Mouse (Mus musculus) stomach, embryonic 15.5 days (tissue): Measurements from ENCODE around the gene Ugt1a9. TPM values are rescaled to one million over a fixed set of nuclear protein-coding genes. Genes with fewer than 3 reads are reported as not detected.
"Not testable (repeated sequence)": the region's sequence is repeated elsewhere in the genome, so short reads cannot be mapped to it uniquely, and the experiment has no call there.

Experiments
- ATAC-seq: fragments of 200-750 bp; cut with Nextera tagmentation; 2 replicates; pipeline ENCODE4 v1.8.0; 2017; ENCODE audit warnings: low read depth, moderate number of reproducible peaks, moderate TSS enrichment; ENCODE audit not compliant: insufficient read depth, low FRiP score
- H3K27ac ChIP-seq: fragments of 300-500 bp; sonication (generic); 2 replicates; pipeline ENCODE4 v1.5.1; 2015; ENCODE audit warnings: mild to moderate bottlenecking, inconsistent platforms
- H3K27me3 ChIP-seq: fragments of 300-500 bp; sonication (generic); replicated peaks from 2 replicates; pipeline ENCODE4 v1.6.1; 2015; ENCODE audit warnings: inconsistent platforms
- H3K36me3 ChIP-seq: fragments of 300-500 bp; sonication (generic); 2 replicates; pipeline ENCODE4 v1.6.1; 2015; ENCODE audit warnings: inconsistent platforms
- H3K4me1 ChIP-seq: fragments of 300-500 bp; sonication (generic); 2 replicates; pipeline ENCODE4 v1.6.1; 2015; ENCODE audit warnings: inconsistent platforms
- H3K4me2 ChIP-seq: fragments of 300-500 bp; sonication (generic); 2 replicates; pipeline ENCODE4 v1.6.1; 2015; ENCODE audit warnings: mild to moderate bottlenecking, inconsistent platforms
- H3K4me3 ChIP-seq: fragments of 300-500 bp; sonication (generic); replicated peaks from 2 replicates; pipeline ENCODE4 v1.5.1; 2015; ENCODE audit warnings: inconsistent platforms
- H3K9ac ChIP-seq: fragments of 300-500 bp; sonication (generic); 2 replicates; pipeline ENCODE4 v1.6.1; 2015; ENCODE audit warnings: inconsistent platforms
- H3K9me3 ChIP-seq: fragments of 300-500 bp; sonication (generic); 2 replicates; pipeline ENCODE4 v1.6.1; 2016; ENCODE audit warnings: inconsistent platforms
- WGBS: fragments of 180-500 bp; shearing (Covaris S2); methylation state at CpG from one replicate; pipeline ENCODE4 v1.1.7; 2015; 5-methylcytosine and 5-hydroxymethylcytosine counted together
- polyA plus RNA-seq: library from polyadenylated mRNA; unstranded; fragments of >200 nt; fragmentation: Nextera tagmentation; extraction: Ambion mirVana; gene quantifications from 2 replicates; pipeline ENCODE4 v1.2.1, GENCODE M21; 2015

Gene Ugt1a9
- polyA plus RNA-seq: 1.7 and 1.8 TPM in 2 replicates

GRCm38 (mm10) chr1:88070495-88070894, at the start of gene Ugt1a9:
TSS of gene Ugt1a9 (plus strand) at chr1:88070800.
- no peak within 1 kb of the TSS for H3K27ac ChIP-seq
- no peaks in the 10 kb centered on the region for H3K9me3 ChIP-seq
- H3K27me3 ChIP-seq: no peaks in the 10 kb centered on the region
- H3K4me1 ChIP-seq: no peaks in the 10 kb centered on the region
- H3K4me2 ChIP-seq: no peak within 1 kb of the TSS
- ATAC-seq: no peak
- WGBS: 54% methylated on average over 2 of the region's 2 CpGs
- H3K36me3 ChIP-seq: no peaks in the 10 kb centered on the region
- no peak within 1 kb of the TSS for H3K9ac ChIP-seq
- H3K4me3 ChIP-seq: no peak within 1 kb of the TSS

DNA sequence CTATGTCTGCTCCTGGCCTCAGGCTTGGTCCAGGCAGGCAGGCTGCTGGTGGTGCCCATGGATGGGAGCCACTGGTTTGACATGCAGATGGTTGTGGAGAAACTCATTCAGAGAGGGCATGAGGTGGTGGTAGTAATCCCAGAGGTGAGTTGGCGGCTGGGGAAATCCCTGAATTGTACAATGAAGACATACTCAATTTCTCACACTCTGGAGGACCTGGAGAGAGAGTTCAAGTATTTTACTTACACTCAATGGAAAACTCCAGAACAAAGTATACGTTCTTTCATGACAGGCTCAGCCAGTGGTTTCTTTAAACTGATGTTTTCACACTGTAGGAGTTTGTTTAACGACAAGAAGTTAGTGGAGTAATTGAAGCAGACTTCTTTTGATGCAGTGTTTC, 45.4 kb upstream of the Ugt1a9 start:
- H3K4me2 ChIP-seq, H3K9ac ChIP-seq, H3K4me3 ChIP-seq, H3K27me3 ChIP-seq, H3K4me1 ChIP-seq, H3K27ac ChIP-seq, ATAC-seq, H3K36me3 ChIP-seq, H3K9me3 ChIP-seq: not testable (repeated sequence)
- 68% methylated on average over 3 of the region's 3 CpGs for WGBS

DNA sequence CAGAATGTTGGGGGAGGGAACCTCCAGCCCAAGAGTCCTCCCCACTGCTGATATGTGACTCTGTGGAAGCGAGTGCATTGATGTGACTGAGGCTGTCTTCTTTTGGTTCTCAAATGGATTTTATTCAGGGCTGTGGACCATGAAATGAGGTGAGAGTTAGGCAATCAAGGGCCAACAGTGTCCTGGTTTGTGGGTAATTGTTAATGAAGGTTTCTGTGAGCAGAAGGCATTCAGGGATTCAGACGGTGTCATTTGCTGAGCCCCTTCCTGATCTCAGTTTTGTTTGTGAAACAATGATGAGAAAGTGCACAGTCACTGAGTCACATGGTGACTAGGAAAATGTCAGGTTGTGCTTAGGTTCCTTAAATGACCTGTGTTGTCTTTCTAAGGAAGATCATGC, 27.6 kb upstream of the Ugt1a9 start:
- H3K9ac ChIP-seq, H3K4me3 ChIP-seq, H3K36me3 ChIP-seq, H3K4me1 ChIP-seq, ATAC-seq, H3K4me2 ChIP-seq, H3K27ac ChIP-seq, H3K9me3 ChIP-seq, H3K27me3 ChIP-seq: not testable (repeated sequence)
- 61% methylated on average over 1 of the region's 2 CpGs for WGBS

DNA sequence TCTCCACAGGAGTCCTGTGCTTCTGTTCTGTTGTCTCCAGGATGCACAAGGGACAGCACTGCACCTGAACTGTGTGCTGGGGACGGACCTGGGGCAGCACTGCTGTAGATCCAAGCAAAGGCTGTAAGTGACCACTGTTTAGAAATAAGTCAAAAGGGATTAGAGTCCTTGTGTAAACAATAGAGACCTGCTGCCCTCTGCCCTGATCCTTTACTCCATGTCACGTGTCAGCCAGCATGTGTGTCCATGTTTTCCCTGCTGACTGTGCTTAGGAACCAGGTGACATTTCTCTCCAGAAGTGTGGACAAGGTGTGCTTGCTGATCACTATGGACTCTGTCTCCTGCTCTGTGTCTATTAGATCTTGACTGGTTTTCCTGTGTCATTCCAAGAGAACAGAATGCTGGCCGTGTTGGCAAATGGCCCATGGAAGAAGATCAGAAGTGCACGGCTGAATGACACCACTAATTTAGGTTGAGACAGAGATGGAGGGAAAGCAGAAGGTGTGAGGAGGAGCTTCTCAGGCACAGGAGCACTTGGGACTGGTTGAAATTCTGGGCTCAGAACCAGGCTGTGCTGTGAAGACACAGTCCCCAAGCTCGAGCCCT, 25.7 kb upstream of the Ugt1a9 start:
- H3K4me1 ChIP-seq, H3K27me3 ChIP-seq, H3K9ac ChIP-seq, ATAC-seq, H3K4me2 ChIP-seq, H3K9me3 ChIP-seq, H3K27ac ChIP-seq, H3K36me3 ChIP-seq, H3K4me3 ChIP-seq: not testable (repeated sequence)
- 54% methylated on average over 4 of the region's 5 CpGs for WGBS

DNA sequence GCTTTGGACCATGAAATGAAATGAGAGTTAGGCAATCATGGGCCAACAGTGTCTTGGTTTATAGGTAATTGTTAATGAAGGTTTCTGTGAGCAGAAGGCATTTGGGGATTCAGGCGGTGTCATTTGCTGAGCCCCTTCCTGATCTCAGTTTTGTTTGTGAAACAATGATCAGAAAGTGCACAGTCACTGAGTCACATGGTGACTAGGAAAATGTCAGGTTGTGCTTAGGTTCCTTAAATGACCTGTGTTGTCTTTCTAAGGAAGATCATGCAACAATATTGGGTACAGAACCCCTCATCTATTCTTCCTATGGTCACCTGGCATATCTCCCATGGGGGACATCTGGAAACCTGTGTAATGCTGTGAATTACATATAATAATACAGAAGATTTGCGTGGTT, 23.2 kb upstream of the Ugt1a9 start:
- 89% methylated on average over 2 of the region's 2 CpGs for WGBS
- H3K9ac ChIP-seq, H3K36me3 ChIP-seq, H3K4me1 ChIP-seq, H3K4me2 ChIP-seq, H3K27ac ChIP-seq, H3K27me3 ChIP-seq, H3K9me3 ChIP-seq, H3K4me3 ChIP-seq, ATAC-seq: not testable (repeated sequence)

DNA sequence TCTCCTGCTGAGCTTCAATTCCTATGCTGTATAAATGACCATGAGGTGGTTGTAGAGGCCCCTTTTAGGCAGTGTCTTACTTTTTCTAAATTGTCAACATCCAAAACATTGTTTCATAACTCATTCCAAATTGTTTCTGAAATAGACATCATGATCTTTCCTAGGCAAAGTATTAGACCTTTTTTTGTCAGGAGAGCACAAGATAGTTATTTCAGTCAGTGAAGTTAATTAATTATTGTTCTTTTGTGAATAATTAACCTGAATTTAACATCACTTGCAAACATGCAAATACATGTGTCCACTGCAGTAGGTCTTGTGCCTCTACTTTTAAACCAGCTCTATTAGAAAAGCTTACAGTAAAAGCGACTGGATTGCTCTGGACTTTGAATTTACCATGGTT, 15.5 kb upstream of the Ugt1a9 start, which contains the start of gene Ugt1a10:
Gene Ugt1a10, plus strand, starts transcription at position 301 of the 400 bp plus-strand sequence.
- Histone ChIP-seq H3K36me3 (no peaks in the 10 kb centered on the region), H3K4me1 (no peaks in the 10 kb centered on the region), H3K27me3 (no peaks in the 10 kb centered on the region), H3K4me3 (no peak within 1 kb of the TSS), H3K4me2 (no peak within 1 kb of the TSS), H3K27ac (no peak within 1 kb of the TSS), H3K9ac (no peak within 1 kb of the TSS), H3K9me3 (no peaks in the 10 kb centered on the region)
- ATAC-seq: no peak
- 71% methylated on average over 1 of the region's 1 CpGs for WGBS

GRCm38 (mm10) chr1:88066472-88067102, 4.0 kb upstream of the Ugt1a9 start:
- not testable (repeated sequence) for H3K9me3 ChIP-seq, H3K9ac ChIP-seq, H3K27ac ChIP-seq, H3K36me3 ChIP-seq, H3K27me3 ChIP-seq, ATAC-seq, H3K4me1 ChIP-seq, H3K4me2 ChIP-seq, H3K4me3 ChIP-seq
- 67% methylated on average over 1 of the region's 2 CpGs for WGBS

DNA sequence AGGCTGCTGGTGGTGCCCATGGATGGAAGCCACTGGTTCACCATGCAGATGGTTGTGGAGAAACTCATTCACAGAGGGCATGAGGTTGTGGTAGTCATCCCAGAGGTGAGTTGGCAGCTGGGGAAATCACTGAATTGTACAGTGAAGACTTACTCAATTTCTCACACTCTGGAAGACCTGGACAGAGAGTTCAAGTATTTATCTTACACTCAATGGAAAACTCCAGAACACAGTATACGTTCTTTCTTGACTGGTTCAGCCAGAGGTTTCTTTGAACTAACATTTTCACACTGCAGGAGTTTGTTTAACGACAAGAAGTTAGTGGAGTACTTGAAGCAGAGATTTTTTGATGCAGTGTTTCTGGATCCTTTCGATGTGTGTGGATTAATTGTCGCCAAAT, 302 bp downstream of the Ugt1a9 start:
- no peak overlapping the region for H3K4me3 ChIP-seq
- H3K27me3 ChIP-seq: no peaks in the 10 kb centered on the region
- ATAC-seq: no peak
- no peaks in the 10 kb centered on the region for H3K36me3 ChIP-seq
- 68% methylated on average over 4 of the region's 4 CpGs for WGBS
- no peak overlapping the region for H3K4me2 ChIP-seq
- no peak overlapping the region for H3K9ac ChIP-seq
- H3K27ac ChIP-seq: no peak overlapping the region
- no peaks in the 10 kb centered on the region for H3K4me1 ChIP-seq
- H3K9me3 ChIP-seq: no peaks in the 10 kb centered on the region

DNA sequence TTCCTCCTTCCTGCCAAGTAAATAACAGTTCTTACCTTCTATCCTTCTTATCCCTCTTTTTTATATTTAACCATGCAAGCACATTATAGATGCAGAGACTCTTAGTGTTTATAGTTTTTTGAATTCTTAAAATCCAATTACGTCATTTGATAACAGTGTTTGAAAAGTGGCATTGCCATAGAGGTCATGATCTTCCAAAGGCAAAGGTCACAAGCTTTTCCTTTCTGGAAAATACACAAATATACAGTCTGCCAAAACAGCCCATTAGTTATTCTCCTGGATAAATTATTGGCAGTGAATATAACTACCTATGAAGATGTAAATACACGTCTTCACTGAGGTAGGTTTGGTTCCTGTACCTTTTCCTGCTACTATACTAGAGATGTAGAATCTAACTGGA, 3.9 kb downstream of the Ugt1a9 start:
- WGBS: 68% methylated on average over 2 of the region's 2 CpGs
- Histone ChIP-seq H3K4me3 (no peak overlapping the region), H3K4me1 (no peaks in the 10 kb centered on the region), H3K9ac (no peak overlapping the region), H3K9me3 (no peaks in the 10 kb centered on the region), H3K27ac (no peak overlapping the region), H3K4me2 (no peak overlapping the region), H3K36me3 (no peaks in the 10 kb centered on the region), H3K27me3 (no peaks in the 10 kb centered on the region)
- no peak for ATAC-seq

GRCm38 (mm10) chr1:88077128-88077527, 6.5 kb downstream of the Ugt1a9 start:
- H3K9me3 ChIP-seq: no peaks in the 10 kb centered on the region
- H3K4me3 ChIP-seq: no peak overlapping the region
- H3K36me3 ChIP-seq: no peaks in the 10 kb centered on the region
- H3K27ac ChIP-seq: no peak overlapping the region
- no peaks in the 10 kb centered on the region for H3K4me1 ChIP-seq
- WGBS: 85% methylated on average over 1 of the region's 1 CpGs
- no peak overlapping the region for H3K4me2 ChIP-seq
- no peaks in the 10 kb centered on the region for H3K27me3 ChIP-seq
- ATAC-seq: no peak
- H3K9ac ChIP-seq: no peak overlapping the region

GRCm38 (mm10) chr1:88081670-88082069, 11.1 kb downstream of the Ugt1a9 start:
- H3K9ac ChIP-seq: no peak overlapping the region
- H3K4me1 ChIP-seq: no peaks in the 10 kb centered on the region
- H3K4me2 ChIP-seq: no peak overlapping the region
- H3K27ac ChIP-seq: no peak overlapping the region
- no peaks in the 10 kb centered on the region for H3K27me3 ChIP-seq
- 81% methylated on average over 1 of the region's 1 CpGs for WGBS
- H3K9me3 ChIP-seq: no peaks in the 10 kb centered on the region
- no peak overlapping the region for H3K4me3 ChIP-seq
- H3K36me3 ChIP-seq: no peaks in the 10 kb centered on the region
- no peak for ATAC-seq

- Histone ChIP-seq H3K4me2 (no peak overlapping the region), H3K36me3 (no peaks in the 10 kb centered on the region), H3K9ac (no peak overlapping the region), H3K4me1 (no peaks in the 10 kb centered on the region), H3K4me3 (no peak overlapping the region), H3K9me3 (no peaks in the 10 kb centered on the region), H3K27ac (no peak overlapping the region), H3K27me3 (no peaks in the 10 kb centered on the region)
- 63% methylated on average over 1 of the region's 1 CpGs for WGBS
- no peak for ATAC-seq
Observed at GRCm38 (mm10) chr1:88086125-88086524, 15.5 kb downstream of the Ugt1a9 start.

DNA sequence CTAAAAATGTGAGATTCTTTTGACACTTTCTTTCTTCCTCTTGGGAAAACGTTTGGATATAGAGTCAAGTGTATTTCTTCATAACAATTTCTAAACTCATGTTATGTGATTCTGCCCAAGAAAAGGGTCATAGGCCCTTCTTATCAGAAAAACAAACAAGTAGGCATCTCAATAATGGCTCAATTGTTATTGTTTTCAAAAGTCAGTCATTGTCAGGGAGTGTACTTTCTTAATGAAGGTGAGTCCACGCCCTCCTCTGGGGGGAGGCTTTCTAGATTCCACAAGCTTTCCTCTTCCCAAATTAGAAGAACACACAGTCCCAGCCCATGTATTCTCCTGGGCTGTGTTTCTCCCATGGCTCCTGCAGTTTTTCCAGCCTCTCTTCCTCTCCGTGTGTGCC, 16.9 kb downstream of the Ugt1a9 start, which contains the start of gene Ugt1a8:
Gene Ugt1a8, plus strand, starts transcription at position 301 of the 400 bp plus-strand sequence.
- ATAC-seq: no peak
- Histone ChIP-seq H3K4me1 (no peaks in the 10 kb centered on the region), H3K9ac (no peak within 1 kb of the TSS), H3K27ac (no peak within 1 kb of the TSS), H3K4me2 (no peak within 1 kb of the TSS), H3K9me3 (no peaks in the 10 kb centered on the region), H3K27me3 (no peaks in the 10 kb centered on the region), H3K36me3 (no peaks in the 10 kb centered on the region), H3K4me3 (no peak within 1 kb of the TSS)
- WGBS: 72% methylated on average over 3 of the region's 3 CpGs
